Comparison of ENCODE assay signal across 11 mouse cellular contexts in the genomic region with DNA sequence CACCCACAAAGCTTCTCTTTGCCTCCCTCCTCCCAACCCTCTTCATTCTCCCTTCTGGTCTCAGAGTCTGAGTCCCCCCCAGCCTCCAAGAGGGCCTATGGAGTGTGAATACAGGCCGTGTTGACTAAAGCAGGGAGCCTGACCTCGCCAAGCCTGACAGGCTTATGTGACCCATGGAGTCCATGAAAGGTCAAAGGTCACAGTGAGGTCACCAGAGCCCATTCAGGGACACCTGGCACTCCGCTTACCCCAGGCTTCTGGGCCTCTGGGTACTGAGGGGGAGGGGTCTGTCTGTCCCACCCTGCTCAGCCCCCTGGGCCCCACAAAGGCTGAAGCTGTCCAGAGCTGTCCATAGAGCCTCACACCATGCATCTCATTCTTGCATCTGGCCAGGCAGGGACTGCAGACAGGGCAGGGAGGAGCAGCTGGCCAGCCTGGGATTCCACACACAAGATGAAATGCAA. TPM values are rescaled to one million over a fixed set of nuclear protein-coding genes. Genes with fewer than 3 reads are reported as not detected.
A peak's percentile ranks its signal among the peaks of the same experiment; 100 is the strongest.
DNase-seq lines count a peak whose midpoint lies in the region; ATAC-seq lines count a peak whose summit lies in the region.
"Had no signal": no experiment of that assay in that cellular context is flagged by ENCODE, and none has a peak within 500 bp of the region (broad histone marks: within the 10 kb centered on the region; RNA-seq: fewer than 3 reads in every experiment).

No protein-coding gene starts in this region.

- H3K9ac ChIP-seq in forebrain, embryonic 11.5 days (ENCODE audit: low read length), result no peak overlapping the region
- no peak overlapping the region for H3K9ac ChIP-seq in forebrain, embryonic 13.5 days
- H3K9ac ChIP-seq in neural tube, embryonic 15.5 days (replicated peaks), result no peak overlapping the region
- H3K9ac ChIP-seq in liver, embryonic 16.5 days (ENCODE audit: low read depth, low read length), result no peak overlapping the region

- H3K4me1 ChIP-seq in forebrain, embryonic 11.5 days (replicated peaks; ENCODE audit: control insufficient read depth, insufficient read depth, low read length), result 0 out of 2 replicates have a peak, but pooled peaks cover 3% of the 10 kb centered on the region
- H3K4me1 ChIP-seq in forebrain, embryonic 13.5 days, result 0 out of 2 replicates have a peak, but pooled peaks cover 3% of the 10 kb centered on the region
- H3K4me1 ChIP-seq in neural tube, embryonic 15.5 days, result peaks cover 2% of the 10 kb centered on the region; the same call in 1 of the 2 replicates
- H3K4me1 ChIP-seq in liver, embryonic 16.5 days (ENCODE audit: control insufficient read depth, low read depth, low read length), result peaks cover 11% of the 10 kb centered on the region

- H3K27me3 ChIP-seq in forebrain, embryonic 11.5 days (ENCODE audit: control insufficient read depth, insufficient read depth, low read length), result no peaks in the 10 kb centered on the region
- H3K27me3 ChIP-seq in forebrain, embryonic 13.5 days, result no peaks in the 10 kb centered on the region
- no peaks in the 10 kb centered on the region for H3K27me3 ChIP-seq in neural tube, embryonic 15.5 days (replicated peaks)
- no peaks in the 10 kb centered on the region for H3K27me3 ChIP-seq in liver, embryonic 16.5 days (ENCODE audit: control insufficient read depth, insufficient read depth, low read depth, low read length)

- no peaks in the 10 kb centered on the region; the same call in 1 of the 2 replicates for H3K9me3 ChIP-seq in forebrain, embryonic 11.5 days (ENCODE audit: control insufficient read depth, low read length)
- H3K9me3 ChIP-seq in forebrain, embryonic 13.5 days (replicated peaks), result no peaks in the 10 kb centered on the region
- no peaks in the 10 kb centered on the region for H3K9me3 ChIP-seq in neural tube, embryonic 15.5 days (replicated peaks)
- H3K9me3 ChIP-seq in liver, embryonic 16.5 days (replicated peaks; ENCODE audit: control insufficient read depth, low read length), result no peaks in the 10 kb centered on the region

- DNase-seq in forebrain, embryonic 11.5 days (ENCODE audit: low spot score), result peak; percentile 64
- DNase-seq in neural tube, embryonic 10.5 days (ENCODE audit: extremely low spot score, low spot score), result peak; percentile 88
- no peak for DNase-seq in cerebellum, adult 18-20 months
- DNase-seq: lung, adult 18-20 months; right cerebral cortex, adult 18-20 months; thymus, postnatal 25 days had no signal

- peak; percentile 77 for ATAC-seq in forebrain, embryonic 11.5 days (replicated peaks; ENCODE audit: low FRiP score)
- no peak; the same call in 1 of the 2 replicates for ATAC-seq in forebrain, embryonic 13.5 days
- no peak for ATAC-seq in neural tube, embryonic 15.5 days (ENCODE audit: low FRiP score)
- peak; percentile 41 for ATAC-seq in liver, embryonic 16.5 days (ENCODE audit: low read depth)
- no peak for ATAC-seq in frontal cortex, adult (ENCODE audit: low TSS enrichment)
- ATAC-seq in monocyte, adult 5-6 weeks (replicated peaks; ENCODE audit: insufficient number of reproducible peaks, low FRiP score, low TSS enrichment, poor library complexity, severe bottlenecking), result no peak

- 12% methylated on average over 3 of the region's 3 CpGs for WGBS in forebrain, embryonic 11.5 days
- WGBS in forebrain, embryonic 13.5 days, result 7% methylated on average over 3 of the region's 3 CpGs
- WGBS in neural tube, embryonic 15.5 days, result 18% methylated on average over 3 of the region's 3 CpGs
- WGBS in liver, embryonic 16.5 days (ENCODE audit: insufficient replicate concordance), result 38% methylated on average over 3 of the region's 3 CpGs

- H3K27ac ChIP-seq in forebrain, embryonic 11.5 days (ENCODE audit: low read depth, low read length), result no peak overlapping the region
- no peak overlapping the region for H3K27ac ChIP-seq in forebrain, embryonic 13.5 days
- no peak overlapping the region for H3K27ac ChIP-seq in neural tube, embryonic 15.5 days (replicated peaks)
- no peak overlapping the region for H3K27ac ChIP-seq in liver, embryonic 16.5 days (ENCODE audit: low read length)

- H3K4me2 ChIP-seq in forebrain, embryonic 11.5 days (ENCODE audit: low read depth, low read length, severe bottlenecking), result no peak overlapping the region
- H3K4me2 ChIP-seq in forebrain, embryonic 13.5 days, result no peak overlapping the region
- no peak overlapping the region for H3K4me2 ChIP-seq in neural tube, embryonic 15.5 days
- no peak overlapping the region for H3K4me2 ChIP-seq in liver, embryonic 16.5 days (ENCODE audit: low read depth, low read length)

- no peak overlapping the region for H3K4me3 ChIP-seq in forebrain, embryonic 11.5 days (ENCODE audit: low read depth, low read length)
- H3K4me3 ChIP-seq in forebrain, embryonic 13.5 days, result no peak overlapping the region
- H3K4me3 ChIP-seq in neural tube, embryonic 15.5 days (replicated peaks), result no peak overlapping the region
- no peak overlapping the region for H3K4me3 ChIP-seq in liver, embryonic 16.5 days (ENCODE audit: low read depth, low read length)

- H3K36me3 ChIP-seq in forebrain, embryonic 11.5 days (ENCODE audit: control insufficient read depth, insufficient read depth, low read length), result no peaks in the 10 kb centered on the region
- H3K36me3 ChIP-seq in forebrain, embryonic 13.5 days (ENCODE audit: poor library complexity, severe bottlenecking), result no peaks in the 10 kb centered on the region
- H3K36me3 ChIP-seq in neural tube, embryonic 15.5 days, result no peaks in the 10 kb centered on the region
- no peaks in the 10 kb centered on the region for H3K36me3 ChIP-seq in liver, embryonic 16.5 days (ENCODE audit: control insufficient read depth, insufficient read depth)

RNA-seq across cellular contexts. Expression of a gene that starts 37.2 kb away (rescaled TPM):
- 2.9 and 3.6 TPM in 2 replicates for polyA plus RNA-seq in forebrain, embryonic 11.5 days (2014; fragmentation: Nextera tagmentation; extraction: Ambion mirVana)
- 5.3 and 7.4 TPM in 2 replicates for polyA plus RNA-seq in forebrain, embryonic 13.5 days (2015; fragmentation: Nextera tagmentation; extraction: Ambion mirVana)
- polyA plus RNA-seq in neural tube, embryonic 15.5 days (2015; fragmentation: Nextera tagmentation; extraction: Ambion mirVana), result 4.1 and 4.8 TPM in 2 replicates
- 0.13 and 0.14 TPM in 2 replicates for polyA plus RNA-seq in liver, embryonic 16.5 days (2015; fragmentation: Nextera tagmentation; extraction: Ambion mirVana)
- total RNA-seq in monocyte, adult 5-6 weeks (2017), result 0.29 to 0.48 TPM in 2 of 3 replicates, not detected in the other

RNA-seq across cellular contexts. Expression of a gene that starts 56.2 kb away (rescaled TPM):
- 68.0 and 77.4 TPM in 2 replicates for polyA plus RNA-seq in forebrain, embryonic 11.5 days (2014; fragmentation: Nextera tagmentation; extraction: Ambion mirVana)
- 36.4 and 39.0 TPM in 2 replicates for polyA plus RNA-seq in forebrain, embryonic 13.5 days (2015; fragmentation: Nextera tagmentation; extraction: Ambion mirVana)
- polyA plus RNA-seq in neural tube, embryonic 15.5 days (2015; fragmentation: Nextera tagmentation; extraction: Ambion mirVana), result 55.9 and 57.2 TPM in 2 replicates
- 5.1 and 7.4 TPM in 2 replicates for polyA plus RNA-seq in liver, embryonic 16.5 days (2015; fragmentation: Nextera tagmentation; extraction: Ambion mirVana)
- total RNA-seq in monocyte, adult 5-6 weeks (2017), result 11.0 to 16.6 TPM (median 12.2 TPM) in 3 replicates

Comparison
In these comparisons a context has a peak if more than half of its experiments do, and no peak if none do; other contexts are left out.
1. ATAC-seq: peak in forebrain, embryonic 11.5 days (single experiment) and liver, embryonic 16.5 days (single experiment); none in forebrain, embryonic 13.5 days (single experiment), neural tube, embryonic 15.5 days (single experiment), frontal cortex, adult (single experiment) and monocyte, adult 5-6 weeks (single experiment).
2. DNase-seq: peak in forebrain, embryonic 11.5 days (single experiment) and neural tube, embryonic 10.5 days (single experiment); none in cerebellum, adult 18-20 months (0 of 2).